Mouse (Mus musculus): ENCODE measurements around the gene Iqcb1. TPM values are rescaled to one million over a fixed set of nuclear protein-coding genes. Genes with fewer than 3 reads are reported as not detected.

Iqcb1 gene
- total RNA-seq, 2 experiments from 2014 or later, result 8.6 to 10.9 TPM

DNA sequence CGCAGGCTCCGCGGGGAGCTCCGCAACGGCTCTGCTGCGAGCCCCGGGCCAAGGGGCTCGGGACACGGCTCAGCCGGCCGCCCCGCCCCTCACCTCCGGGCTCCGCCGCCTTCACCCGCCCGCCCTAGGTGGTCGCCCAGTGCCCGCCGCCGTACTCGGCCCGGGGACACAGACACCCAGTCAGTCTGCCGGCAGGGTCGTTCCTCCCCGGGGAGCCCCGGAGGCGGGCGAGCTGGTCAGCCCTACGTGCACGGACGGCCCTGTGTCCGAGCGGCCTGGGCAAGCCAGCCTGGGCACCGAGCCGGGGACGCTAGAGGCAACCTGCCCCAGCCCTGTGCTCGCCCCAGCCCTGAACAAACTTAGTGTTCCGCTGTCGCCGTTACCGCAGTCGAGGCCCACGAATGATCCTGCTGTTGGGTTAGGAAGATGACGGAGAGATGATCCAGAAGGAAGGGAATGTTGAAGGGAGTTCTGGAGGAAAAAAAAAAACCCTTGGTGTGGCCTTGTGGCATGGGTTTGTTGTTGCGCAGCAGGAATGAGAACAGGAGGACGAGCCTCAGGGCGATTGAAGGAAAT, 47.2 kb downstream of the Iqcb1 start:
- DNase-seq, result peak; percentile 72

DNA sequence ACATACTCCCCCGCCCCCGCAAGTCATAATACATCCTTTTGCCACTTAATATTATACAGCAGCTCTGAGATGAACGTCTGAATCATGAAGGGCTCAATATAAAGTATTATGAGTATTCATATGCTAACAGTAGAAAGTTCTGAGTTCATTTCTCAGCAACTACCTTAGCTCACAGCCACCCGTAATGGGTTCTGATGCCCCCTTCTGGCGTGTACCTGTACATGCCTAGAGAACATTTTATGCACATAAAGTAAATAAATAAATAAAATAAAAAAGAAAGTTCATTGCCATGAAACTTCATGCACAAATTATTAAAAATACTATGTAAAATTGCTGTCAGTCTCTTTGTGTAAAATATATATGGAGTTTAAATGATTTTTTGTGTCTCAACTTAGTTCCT, 49.1 kb downstream of the Iqcb1 start:
- DNase-seq, result no peak

DNA sequence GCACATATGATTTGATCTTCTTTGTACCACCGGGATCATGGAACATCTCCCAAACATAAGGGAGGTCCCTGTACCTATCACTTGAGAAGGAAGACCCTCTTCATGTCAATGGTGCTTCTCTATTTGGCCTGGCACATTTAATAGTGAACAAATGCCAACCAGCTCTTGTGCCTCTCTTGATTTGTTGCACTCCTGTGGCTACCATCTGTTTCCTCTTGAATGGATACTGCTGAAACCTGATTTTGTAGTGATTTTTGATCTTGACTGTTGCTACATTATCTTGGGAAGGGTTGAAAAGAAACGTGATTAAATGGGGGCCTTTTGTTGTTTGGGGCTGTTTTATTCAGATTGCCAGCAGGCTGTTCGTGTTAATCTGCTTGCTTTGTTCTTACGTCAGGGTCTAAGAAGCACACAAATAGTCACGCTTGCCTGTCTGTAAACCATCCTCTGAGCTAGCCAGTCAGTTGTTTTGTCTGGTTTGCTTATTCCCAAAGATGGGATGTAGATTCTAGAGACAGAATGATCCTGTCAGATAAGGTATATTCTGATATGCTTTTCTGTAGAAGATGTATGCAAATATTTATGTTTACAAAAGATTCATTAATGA, 54.7 kb downstream of the Iqcb1 start:
- DNase-seq, result no peak

DNA sequence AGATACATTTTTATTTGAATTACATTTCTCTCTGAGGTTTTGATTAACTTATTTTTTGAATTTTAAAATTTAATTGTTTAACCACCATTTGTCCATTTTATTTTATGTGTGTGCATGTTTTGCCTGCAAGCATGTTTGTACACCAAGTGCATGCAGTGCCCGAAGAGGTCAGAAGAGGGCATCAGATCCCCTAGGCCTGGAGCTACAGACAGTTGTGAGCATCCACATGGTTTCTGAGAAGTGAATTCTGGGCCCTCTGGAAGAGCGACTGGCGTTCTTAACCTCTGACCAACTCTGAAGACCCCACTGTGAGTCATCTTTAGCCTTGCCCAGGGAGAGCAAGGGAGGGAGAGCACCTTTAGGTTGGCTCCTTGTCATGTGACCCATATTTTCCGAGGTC, 56.7 kb downstream of the Iqcb1 start:
- DNase-seq, result peak; percentile 44

DNA sequence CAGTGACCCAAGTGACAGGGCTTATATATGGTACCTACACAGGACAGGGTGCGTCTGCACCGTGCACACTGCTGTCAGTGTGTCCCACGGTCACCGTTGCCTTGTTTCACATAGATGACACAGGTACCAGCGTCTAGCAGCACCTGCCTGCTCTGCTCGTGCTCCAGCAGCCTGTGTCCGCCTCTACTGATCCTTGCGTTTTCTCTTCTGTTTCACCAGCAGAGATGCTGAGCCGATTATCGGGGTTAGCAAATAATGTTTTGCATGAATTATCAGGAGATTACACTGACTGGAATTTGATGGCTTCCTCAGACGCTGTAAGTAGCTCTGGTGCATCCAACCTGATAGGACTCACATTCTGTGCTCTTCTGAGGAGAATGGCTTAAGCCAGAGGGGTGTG, 57.7 kb downstream of the Iqcb1 start:
- DNase-seq, result no peak

DNA sequence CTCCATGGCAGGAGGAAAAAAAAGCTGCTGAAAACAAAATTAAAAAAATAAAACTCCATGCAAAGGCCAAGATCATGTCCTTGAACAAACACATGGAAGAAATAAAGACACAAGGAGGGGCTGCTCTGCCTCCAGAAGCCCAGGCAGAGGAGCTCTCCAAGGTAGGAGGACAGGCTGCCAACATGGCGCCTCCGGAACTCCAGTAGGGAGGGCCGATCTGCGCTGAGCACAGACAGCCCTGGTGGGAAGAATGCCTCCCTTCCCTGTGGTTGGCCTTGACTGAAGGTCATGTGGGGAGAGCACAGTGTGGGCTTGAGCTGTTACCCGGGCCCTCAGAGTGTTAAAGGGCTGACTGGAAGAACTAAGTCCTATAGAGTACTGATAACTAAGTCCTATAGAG, 59.4 kb downstream of the Iqcb1 start:
- DNase-seq, result no peak

DNA sequence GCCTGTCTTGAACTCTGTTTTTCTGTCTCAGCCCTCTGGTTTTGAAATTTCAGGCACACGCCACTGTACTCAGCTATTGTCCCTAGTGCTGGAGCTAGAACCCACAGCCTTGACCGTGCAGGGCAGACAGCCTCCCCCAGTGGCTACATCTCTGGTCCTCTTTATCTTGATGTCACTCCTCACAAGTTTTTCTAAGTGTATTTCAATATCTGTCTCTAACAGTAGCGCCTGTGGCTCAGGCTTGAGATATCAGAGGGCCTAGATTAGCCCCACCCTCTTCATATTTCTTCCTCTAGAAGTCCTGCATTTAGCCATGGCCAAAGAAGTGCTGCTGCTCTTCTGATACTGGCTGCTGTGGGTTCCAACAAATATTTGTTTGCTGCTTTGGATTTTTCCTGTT, 62.4 kb downstream of the Iqcb1 start:
- DNase-seq, result no peak

DNA sequence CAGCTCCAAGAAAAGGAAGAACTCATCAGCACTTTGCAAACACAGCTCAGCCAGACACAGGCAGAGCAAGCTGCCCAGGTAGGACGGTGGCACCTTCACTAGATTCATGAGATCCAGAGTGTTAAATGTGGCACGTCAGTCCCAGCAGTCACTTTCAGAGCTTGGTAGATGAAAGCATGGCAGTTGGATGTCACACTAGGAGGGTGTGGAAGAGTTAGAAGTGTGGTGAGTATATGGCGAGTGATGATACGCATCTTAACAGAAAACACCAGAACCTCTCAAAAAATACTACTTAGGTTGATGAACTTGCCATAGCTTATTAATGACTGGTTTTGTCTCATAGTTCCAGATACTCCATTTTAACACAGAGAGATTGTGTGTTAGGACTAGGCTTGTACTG, 63.2 kb downstream of the Iqcb1 start:
- no peak for DNase-seq

DNA sequence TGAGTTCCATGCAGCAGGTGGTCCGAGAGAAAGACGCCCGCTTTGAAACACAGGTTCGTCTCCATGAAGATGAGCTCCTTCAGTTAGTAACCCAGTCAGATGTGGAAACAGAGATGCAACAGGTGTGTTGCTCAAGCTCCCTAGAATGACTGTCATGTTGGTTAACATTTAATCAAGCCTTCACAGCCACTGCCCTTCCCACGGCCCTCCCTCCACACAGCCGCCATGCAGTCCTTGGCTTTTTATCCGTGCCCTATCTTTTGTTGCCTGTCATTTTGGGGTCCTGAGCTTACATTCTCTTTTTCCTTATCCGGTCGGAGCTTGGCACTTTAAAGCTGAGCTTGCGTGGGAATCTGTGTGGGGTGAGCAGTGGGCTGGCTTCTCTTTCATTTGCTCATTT, 65.1 kb downstream of the Iqcb1 start:
- DNase-seq, result no peak

DNA sequence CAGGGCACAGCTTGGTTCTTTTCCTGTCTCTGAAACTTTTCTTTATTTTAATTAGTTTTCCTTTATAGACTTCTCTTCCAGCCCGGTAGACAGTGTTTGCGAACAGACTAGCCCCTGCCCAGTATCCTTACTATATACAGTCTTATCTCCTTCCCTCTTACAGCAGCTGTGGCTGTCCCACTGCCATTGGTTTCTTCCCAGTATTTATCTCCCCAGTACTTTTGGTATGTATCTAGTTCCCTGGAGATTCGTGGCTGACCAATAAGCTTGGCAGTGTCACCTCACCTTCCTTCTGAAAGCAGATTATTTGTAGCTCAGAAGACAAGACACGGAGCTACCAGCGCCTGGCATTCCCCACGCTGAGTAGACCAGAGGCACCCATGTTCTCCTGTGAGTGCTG, 68.5 kb downstream of the Iqcb1 start:
- no peak for DNase-seq

DNA sequence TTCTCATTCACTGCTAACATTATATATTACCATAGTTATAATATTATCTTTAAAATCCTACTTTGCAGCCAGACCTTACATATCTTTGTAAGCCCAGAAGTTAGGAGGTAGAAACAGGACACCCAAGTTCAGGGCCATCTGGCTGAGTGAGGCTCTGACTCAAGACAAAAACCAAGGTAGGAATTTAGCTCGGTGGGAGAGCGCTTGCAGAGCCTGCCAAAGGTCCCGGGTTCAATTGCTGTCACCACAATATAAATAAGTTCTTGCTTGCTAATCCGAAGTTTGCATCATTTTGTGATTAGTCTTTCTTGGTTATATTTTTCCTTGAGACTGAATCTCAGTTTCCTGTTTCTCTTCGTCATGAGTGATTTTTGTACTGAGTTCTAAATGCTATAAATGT, 75.0 kb downstream of the Iqcb1 start:
- no peak for DNase-seq

DNA sequence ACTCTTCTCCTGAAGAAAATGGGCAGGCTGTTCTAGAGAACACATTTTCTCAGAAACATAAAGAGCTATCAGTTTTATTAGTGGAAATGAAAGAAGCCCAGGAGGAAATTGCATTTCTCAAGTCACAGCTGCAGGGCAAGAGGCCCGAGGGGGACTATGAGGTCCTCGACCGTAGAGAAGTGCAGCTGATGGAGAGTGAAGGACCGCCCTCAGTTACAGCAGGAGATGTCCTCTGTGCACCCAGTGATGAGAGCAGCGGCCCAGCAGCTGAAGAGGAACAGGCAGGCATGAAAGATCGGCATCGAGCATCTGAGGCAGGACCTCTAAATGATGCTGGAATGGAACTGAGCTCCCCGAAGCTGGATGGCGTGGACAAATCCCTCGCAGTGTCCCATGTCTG, 83.7 kb downstream of the Iqcb1 start:
- DNase-seq, result no peak

DNA sequence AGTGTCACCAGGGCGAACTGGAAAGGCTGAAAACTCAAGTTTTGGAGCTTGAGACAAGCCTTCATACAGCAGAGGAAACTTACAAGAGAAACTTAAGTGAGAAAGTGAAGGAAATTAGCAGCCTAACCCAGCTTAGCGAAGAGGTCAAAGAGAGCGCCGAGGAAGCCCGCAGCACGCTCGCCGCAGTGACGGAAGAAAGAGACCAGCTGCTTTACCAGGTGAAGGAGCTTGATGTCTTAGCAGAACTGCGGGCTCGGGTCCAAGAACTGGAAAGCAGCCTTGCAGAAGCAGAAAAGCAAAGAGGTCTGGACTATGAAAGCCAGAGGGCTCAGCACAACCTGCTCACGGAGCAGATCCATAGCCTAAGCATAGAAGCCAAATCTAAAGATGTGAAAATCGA, 84.1 kb downstream of the Iqcb1 start:
- no peak for DNase-seq

DNA sequence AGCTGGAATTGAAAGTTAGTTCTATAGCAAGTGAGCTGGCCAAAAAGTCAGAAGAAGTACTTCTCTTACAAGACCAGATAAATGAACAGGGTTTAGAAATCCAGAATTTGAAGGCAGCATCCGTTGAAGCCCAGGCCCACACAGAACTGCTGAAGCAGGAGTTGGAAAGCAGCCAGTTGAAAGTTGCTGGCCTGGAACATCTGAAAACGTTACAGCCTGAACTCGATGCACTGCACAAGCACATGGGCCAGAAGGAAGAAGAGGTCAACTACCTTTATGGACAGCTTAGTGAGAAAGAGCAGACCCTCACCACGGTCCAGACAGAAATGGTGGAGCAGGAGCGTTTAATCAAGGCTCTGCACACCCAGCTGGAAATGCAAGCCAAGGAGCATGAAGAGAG, 86.0 kb downstream of the Iqcb1 start:
- no peak for DNase-seq

DNA sequence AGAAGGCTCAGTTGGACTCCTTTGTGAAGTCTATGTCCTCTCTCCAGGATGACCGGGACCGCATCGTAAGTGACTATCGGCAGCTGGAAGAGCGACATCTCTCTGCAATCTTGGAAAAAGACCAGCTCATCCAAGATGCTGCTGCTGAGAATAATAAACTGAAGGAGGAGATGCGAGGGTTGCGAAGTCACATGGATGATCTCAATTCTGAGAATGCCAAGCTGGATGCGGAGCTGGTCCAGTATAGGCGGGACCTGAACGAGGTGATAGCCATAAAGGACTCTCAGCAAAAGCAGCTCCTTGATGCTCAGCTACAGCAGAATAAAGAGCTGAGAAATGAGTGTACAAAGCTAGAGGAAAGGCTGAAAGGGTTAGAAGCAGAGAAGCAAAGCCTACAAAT, 90.3 kb downstream of the Iqcb1 start:
- DNase-seq, result no peak

DNA sequence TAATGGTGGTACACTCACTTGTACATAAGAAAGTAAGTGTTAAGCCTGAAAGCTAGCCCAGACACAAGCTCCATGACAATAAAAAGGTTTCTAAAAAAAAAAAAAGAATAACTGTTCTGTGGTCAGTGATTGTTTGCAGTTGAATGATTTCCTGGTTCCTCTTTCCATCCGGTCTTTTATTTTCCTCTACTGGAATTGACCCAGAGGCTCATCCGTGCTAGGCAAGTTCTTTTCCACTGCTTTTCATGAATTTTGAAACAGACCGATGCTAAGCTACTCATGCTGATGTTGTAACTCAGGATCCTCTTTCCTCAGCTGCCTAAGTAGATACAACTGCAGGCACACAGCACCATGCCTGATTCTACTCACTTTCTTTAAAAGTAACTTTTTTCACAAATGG, 92.2 kb downstream of the Iqcb1 start:
- no peak for DNase-seq

DNA sequence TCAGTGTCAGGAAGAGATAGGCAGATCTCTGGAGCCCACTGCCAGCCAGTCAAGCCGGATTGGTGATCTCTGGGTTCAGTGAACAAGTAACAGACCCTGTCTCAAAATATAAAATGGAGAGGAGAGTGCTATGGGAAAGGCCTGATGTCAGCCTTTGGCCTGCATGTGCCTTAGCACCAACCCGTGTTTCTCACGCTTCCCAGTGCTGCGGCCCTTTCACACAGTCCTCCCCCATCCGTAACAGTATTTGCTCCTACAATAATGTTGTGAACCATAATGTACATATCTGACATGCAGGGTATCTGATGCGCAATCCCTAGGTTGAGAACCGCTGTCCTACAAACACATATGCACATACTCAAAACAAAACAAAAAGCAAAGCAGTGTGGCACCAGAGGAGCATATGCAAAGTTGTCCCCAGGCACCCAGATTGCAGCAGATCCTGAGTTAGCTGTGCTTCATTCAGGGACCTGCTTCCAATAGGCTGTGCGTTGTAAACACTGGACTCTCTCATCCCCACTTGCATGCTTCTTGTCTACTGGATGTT, 93.0 kb downstream of the Iqcb1 start:
- DNase-seq, result no peak

DNA sequence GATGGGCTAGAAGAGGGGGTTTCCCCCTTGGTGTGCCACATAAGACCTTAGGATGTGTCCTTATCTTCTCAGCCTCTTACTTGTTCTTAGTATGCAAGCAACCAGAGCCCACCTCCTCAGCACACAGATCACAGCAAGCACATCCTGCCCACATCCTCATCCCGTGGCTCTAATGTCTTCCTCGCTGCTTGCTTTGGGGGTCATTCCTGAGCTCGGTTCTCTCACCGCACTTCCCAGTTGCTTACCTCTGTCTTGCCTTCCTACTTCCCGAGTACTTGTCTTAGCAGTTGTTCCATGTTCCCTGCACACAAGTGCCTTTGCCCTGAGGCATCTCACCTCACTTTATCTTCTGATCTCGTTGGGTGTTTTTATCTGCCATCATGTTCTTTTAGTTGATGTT, 93.8 kb downstream of the Iqcb1 start:
- no peak for DNase-seq

Small RNA genes lying within 50 kb of the gene (microRNA-seq; reads per million reads assigned to microRNA genes)
- 0 reads per million in 2 experiments for gene Gm22617

Other genes with a start within 250 kb of the Iqcb1 start
- 1 to 10 TPM; 1.2 to 1.3 TPM for gene Cd86, start 162.3 kb upstream of the Iqcb1 start, total RNA-seq (2021)
- under 1 TPM in 1 of 2 experiments, not detected in 1; 0.07 TPM for gene Ildr1, start 134.4 kb upstream of the Iqcb1 start, total RNA-seq (2021)
- gene Slc15a2, start 43.4 kb upstream of the Iqcb1 start, total RNA-seq (2021), result 1 to 10 TPM in 1 of 2 experiments, under 1 TPM in 1; 0.97 to 4.3 TPM
- gene Eaf2, start 46.6 kb downstream of the Iqcb1 start, total RNA-seq (2021), result under 1 TPM; 0.28 to 0.29 TPM
- 10 to 100 TPM; 23.2 to 25.5 TPM for gene Golgb1, start 46.8 kb downstream of the Iqcb1 start, total RNA-seq (2021)
- 1 to 10 TPM; 6.3 to 7.0 TPM for gene Hcls1, start 106.6 kb downstream of the Iqcb1 start, total RNA-seq (2021)
- 10 to 100 TPM; 29.5 to 64.0 TPM for gene Fbxo40, start 162.1 kb downstream of the Iqcb1 start, total RNA-seq (2021)
- gene Polq, start 183.4 kb downstream of the Iqcb1 start, total RNA-seq (2021), result 1 to 10 TPM; 1.1 to 1.8 TPM

Measured in gastrocnemius, postnatal 10 days (tissue).